Mouse (Mus musculus): ENCODE measurements around the gene Rph3al.

The Rph3al gene

DNA sequence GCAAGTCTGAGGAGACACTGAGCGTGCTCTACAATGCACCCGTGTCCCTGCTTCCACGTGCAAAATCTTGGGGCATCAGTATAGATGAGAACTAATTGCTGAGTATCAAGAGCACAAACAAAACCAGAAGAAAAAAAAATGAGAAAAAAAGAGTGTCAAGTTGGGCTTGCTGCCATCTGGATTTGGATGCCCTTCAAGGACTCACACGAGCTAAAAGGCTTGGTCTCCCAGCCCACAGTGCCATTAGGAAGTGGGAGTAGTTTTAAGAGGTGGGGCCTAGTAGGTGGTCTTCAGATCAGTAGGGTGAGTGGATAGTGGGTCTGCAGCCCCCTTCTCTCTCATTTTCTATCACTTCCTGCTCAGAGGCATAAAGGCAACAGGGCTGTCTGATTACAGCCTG is 75.8 kb downstream of the Rph3al start:
- no peak for DNase-seq (ENCODE audit: low read depth, low spot score)

DNA sequence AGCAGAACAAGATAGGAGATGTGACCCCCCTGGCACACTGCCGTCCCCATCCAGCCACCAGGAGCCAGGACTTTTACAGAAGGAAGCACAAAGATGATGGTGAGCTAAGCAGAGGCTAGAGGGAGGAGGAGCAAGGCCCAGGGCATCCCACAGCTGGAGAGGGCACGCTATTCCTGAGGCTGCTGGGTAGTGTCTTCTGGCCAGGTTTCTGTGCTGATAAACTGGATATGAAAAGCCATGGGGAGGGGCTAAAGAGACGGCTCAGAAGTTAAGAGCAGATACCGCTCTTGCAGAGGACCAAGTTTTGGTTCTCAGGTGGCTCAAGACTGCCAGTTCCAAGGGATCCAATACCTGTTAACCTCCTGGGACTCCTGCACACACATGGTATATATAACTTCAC is 76.6 kb downstream of the Rph3al start:
- no peak for DNase-seq (ENCODE audit: low read depth, low spot score)

DNA sequence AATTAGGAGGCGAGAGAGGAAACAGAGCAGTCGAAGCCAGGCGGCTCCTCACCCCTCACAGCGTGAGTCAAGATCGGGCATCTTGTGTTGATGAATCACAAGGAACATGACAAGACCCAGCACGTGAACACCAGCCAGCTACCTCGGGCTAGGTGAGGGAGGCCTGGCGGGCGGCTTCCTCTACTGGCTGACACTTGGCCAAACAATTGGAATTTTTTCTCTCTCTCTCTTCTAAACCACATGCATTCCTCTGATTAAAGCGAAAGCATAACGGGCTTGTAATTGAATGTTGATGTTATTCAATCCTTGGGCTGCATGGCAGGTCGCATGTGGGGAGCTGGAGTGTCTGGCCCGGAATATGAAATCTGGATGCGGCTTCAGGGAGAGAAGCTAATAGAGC is 77.0 kb downstream of the Rph3al start:
- no peak for DNase-seq (ENCODE audit: low read depth, low spot score)

DNA sequence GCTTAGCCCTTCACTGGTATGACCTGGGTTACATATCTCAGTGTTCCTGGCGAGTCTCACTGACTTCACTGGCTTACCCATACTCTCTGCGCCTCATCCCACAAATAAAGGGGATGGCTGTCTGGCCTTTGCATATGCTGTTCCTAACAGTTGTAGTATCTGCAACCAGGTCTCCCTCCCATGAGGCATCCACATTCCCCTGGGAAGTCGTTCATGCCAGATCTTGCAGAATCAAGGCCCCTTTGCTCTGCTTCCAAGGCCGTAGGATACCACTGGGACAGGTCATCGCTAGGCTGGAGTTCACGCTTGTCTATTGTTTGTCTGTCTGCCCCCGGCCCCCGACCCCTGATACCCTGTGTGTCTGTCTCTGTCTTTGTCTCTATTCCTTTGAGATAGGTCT is 78.8 kb downstream of the Rph3al start:
- DNase-seq (ENCODE audit: low read depth, low spot score), result no peak

DNA sequence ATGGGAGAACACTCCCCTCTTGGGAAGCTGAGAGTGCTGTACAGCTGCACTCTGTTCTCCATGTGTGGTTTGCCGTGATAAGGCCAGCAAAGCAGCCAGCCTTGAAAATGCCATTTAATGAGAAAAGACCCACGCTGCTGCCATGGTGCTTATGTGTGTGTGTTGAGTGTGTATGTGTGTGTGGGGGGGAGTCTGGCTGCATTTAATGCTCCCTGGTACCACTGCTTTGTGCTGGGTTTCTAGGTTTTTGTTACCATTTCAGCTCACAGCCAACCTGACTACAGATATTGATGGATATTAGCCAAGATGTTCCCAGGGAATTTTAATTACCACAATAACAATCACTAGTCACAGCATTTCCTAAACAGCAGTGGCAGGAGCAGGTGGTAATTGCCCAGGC is 79.3 kb downstream of the Rph3al start:
- no peak for DNase-seq (ENCODE audit: low read depth, low spot score)

DNA sequence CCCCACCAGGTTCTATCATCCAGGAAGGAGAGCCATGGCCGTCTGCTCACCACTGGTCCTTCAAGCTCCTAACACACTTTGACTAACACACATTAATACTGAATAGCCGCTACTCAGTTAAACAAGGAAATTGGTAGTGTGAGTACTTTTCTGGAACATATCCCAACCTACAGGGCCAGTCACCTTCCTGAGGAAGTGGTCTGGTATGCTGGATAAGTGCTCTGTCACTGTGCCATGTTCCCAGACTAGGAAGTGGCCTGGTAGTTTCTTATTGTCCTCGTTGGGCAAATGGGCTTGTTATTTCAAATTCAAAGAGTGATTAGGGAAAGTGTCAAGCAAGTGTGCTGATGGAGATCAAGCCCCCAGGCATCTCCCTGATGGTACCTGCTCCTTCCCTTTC is 80.4 kb downstream of the Rph3al start:
- no peak for DNase-seq (ENCODE audit: low read depth, low spot score)

DNA sequence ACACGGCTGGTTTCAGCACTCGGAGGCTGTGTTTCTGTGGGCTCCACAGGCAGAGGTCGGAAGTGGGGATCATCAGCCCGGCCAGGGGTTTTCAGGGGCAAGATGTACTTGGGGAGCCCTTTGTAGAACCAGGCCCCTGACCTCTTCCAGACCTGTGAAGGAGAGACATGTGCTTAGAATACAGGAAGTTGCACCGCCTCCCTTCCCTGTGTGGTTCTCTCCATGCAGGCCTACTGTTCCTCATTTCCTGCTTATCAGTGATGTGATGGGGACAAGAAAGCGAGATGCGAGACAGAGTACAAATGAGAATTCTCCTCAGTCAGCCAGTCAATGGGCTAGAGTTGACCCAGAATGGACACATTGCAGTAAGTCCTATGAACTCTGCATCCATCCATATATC is 83.9 kb downstream of the Rph3al start:
- DNase-seq (ENCODE audit: low read depth, low spot score), result no peak

DNA sequence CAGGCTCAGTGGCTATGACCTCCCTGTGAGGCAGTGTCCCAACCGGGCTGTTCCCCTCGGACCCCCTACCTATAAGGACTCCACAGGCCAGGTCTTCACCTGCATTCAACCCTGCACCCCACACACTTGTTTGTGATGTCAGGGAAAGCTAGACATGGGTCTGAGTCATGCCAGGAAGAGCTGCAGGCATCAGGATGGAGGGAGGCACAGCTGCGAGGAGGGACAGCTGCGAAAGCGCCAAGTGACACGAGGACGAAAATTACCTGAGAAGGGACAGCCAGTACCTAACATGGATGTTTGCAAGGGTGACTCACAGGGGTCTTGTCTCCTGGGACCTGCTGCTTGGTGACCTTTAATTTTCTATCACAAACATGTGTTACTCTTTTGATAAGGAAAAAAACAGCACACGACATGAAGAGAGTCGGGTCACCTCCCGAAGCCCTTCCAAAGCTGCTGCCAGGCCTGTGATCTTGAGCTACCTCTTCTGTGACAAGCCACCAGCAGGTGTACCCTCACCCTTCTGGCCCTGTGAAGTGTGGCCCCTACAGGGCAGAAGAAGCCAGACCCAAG is 85.1 kb downstream of the Rph3al start:
- DNase-seq (ENCODE audit: low read depth, low spot score), result no peak

DNA sequence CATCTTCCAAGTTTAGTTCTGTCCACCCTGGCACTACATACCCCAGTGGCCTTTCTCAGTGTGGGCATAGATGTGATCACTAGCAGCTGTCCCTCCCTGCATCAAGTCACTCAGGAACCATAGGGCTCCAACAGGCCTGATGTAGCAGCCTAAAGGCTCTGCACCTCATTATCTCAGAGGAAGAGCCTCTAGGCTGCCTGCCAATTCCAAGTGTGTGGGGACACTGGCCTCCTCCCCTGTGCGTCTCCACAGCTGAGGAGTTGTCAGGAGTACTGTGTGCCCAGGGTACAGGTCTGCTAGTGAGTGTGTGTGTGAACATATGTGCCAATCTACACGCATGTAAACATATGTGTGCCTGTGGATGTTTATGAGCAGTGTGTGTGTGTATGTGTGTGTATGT is 85.7 kb downstream of the Rph3al start:
- DNase-seq (ENCODE audit: low read depth, low spot score), result no peak

DNA sequence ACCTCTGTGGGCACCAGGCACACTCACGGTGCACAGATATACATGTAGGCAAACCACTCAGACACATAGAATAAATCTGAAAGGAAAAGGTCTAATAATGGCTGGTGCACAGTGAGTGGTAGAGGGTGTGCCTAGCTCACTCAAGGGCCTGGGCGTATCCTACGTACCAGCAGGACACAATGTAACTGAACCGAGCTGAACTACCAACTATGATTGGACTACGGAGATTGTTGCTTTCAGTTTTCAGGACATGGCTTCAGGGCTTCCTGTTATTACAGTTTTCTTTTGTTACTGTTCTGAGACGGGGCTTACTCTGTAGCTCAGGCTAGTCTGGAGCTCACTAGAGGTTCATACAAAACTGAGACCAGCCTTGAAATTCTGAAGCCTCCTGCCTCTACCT is 88.7 kb downstream of the Rph3al start:
- DNase-seq (ENCODE audit: low read depth, low spot score), result no peak

DNA sequence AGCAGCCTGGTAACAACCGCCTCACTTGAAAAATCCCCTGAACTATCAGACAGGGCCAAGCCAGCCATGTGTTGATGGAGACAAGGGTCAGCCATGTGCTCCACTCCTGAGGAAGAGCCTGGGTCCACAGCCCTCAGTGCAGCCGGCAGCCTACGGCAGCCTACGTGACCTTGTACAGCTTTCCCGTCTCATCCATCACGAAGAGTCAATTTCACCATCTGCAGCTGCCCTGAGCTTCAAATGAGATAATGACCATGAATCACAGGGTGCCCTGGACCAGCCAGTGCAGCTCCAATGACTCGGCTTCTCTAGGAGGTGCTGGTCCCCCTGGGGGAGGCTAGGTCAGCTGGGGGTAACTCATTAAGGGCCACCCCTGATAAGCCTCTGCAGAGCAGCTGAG is 91.6 kb downstream of the Rph3al start:
- DNase-seq (ENCODE audit: low read depth, low spot score), result no peak

DNA sequence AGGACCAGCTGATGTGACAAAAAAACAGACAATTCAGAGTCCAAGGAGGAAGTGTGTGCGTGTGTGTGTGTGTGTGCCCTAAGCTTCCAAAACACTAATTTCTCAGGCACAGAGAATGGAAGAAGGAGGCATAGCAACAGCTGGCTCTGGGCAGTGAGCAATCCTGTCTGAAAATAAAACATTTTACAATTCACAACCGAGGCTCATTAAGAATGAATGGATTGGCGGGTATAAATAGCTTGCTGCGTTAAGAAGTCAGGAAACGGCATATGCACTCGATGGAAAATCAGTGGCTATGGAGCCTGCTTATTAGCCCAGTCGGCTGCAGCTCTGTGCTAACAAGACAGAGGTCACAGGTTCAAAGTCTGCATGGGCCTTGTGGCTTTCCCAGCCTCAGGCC is 92.6 kb downstream of the Rph3al start:
- DNase-seq (ENCODE audit: low read depth, low spot score), result no peak

DNA sequence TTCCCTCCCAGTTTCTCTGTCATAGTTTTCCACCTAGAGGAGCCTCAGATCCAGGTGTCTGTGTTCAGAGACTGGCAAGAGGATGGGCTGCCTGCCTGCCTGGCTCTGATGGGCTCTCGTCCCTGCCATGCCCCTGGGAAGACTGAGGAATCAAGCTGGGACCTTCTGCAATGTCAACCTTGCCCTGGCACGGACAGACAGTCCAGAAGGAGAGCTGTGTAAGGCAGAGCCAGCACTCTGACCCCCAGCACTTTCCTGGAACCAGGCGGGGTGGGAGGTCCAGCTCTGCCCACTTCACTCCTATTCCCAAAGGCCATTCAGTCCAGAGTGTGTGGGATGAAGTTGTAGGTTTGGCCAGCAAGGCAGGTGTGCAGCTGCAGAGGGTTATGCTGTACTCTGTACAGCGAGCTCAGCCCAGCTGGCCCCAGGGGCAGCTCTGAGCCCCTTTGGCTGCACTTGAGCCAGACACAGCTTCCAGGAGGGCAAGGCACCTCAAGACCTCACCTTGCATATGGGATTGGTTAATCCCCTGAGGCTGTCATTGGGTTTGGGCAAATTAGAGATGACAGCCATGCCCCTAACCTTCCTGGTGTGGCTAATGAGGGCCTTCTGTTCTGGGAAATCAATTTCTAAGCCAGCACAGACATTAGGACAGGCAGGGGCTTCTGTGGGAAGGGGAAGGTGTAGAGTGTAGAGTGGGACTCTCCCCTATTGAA is 95.2 kb downstream of the Rph3al start:
- DNase-seq (ENCODE audit: low read depth, low spot score), result no peak

DNA sequence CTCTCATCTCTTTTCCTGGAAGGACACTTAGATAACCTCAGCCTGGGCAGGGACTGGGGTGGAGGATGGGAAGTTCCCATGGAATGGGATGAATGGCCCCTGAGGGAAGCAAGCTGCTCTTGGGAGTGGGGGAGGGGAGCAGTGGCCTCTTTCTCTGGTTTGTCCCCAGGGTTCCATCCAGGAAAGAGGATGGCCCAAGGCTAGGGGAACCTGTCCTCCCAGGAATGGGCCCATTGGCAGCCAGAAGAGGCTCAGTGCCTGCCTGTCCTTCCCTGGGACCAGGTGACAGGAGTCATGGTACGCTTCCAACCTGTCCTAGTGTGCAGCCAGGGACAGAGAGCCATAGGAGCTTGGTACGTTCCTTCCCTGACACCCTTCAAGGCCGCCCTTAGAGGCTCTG is 96.7 kb downstream of the Rph3al start:
- DNase-seq (ENCODE audit: low read depth, low spot score), result no peak

DNA sequence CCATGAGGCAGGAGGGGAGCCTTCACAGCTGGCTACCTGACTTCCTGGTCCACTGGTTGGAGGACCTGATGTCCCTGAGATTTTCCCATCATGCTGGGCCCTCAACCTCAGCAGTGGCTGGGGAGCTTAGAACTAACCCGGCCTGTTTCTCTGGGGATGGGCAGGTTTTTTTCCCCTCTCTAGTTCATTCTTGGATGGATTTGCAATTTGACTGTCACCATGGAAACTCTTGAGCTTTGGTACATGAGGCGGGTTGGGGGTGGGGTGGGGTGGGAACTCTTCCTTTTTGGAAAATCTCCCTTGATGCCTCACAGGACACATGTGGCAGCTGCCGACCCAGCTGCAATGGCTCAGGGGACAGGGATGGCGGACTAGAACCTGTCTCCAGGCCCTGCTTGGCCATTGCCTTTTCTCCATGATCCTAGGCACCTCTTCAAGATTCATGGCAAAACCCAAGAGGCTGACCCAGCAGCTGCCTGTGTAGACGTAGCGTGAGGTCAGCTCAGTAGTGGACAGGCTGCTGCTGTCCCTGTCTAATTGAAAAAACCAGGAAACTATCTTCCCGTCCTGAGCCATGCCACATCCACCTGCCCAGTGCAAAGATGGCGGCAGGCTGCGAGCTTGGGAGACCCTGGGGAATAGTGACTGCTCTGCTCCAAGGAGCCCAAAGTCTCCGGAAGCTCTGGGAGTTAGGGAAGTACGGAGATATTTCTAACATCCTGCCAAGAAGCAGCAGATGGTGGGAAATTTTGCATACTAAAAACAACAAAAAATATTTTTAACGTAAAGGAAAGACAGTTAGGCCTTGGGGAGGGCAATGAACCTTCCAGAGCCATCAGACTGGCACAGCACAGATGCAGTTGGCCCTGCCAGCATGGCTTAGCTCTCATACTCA is 98.4 kb downstream of the Rph3al start:
- no peak for DNase-seq (ENCODE audit: low read depth, low spot score)

DNA sequence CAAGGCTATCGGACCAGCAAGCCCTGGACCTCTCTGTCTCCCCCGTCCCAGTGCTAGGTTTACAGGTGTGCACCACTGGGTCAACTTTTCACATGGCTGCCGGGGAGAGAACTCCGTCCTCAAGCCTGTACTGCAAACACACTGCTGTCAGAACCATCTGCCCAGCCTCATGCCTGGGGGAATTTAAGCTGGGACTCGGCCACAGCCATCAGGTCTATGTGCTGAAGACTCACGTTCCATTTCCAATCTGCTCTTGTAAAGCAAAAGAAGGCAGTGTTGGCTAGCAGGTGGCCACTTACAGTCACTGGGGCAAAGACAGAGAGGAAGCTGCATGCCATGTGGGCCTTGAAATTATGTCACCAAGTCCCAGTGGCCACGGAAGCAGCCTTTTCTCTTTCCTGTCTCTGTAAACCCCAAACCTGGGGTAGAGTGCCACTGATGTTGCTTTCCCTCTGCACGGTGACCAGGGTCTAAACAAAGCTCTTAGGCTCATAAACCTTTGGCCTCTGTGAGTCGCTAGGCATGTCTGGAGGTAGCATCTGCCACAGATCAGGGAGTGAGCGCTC is 99.3 kb downstream of the Rph3al start:
- DNase-seq (ENCODE audit: low read depth, low spot score), result no peak

DNA sequence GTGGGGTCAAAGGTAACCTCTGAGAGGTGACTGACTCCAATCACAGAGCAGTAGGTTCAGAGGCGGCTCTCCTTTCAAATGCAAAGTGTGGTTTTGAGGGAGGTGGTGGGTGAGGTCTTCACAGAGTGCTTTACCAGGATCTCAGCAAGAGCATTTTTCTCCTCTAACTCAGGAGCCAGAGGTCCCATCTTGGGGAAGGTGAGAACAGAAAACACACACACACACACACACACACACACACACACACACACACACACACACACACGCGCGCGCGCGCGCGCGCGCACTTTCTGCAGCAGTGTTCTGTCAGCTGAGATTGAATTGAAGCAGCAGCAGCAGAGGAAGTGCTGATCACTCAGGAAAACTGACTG is 102.0 kb downstream of the Rph3al start:
- no peak for DNase-seq (ENCODE audit: low read depth, low spot score)

DNA sequence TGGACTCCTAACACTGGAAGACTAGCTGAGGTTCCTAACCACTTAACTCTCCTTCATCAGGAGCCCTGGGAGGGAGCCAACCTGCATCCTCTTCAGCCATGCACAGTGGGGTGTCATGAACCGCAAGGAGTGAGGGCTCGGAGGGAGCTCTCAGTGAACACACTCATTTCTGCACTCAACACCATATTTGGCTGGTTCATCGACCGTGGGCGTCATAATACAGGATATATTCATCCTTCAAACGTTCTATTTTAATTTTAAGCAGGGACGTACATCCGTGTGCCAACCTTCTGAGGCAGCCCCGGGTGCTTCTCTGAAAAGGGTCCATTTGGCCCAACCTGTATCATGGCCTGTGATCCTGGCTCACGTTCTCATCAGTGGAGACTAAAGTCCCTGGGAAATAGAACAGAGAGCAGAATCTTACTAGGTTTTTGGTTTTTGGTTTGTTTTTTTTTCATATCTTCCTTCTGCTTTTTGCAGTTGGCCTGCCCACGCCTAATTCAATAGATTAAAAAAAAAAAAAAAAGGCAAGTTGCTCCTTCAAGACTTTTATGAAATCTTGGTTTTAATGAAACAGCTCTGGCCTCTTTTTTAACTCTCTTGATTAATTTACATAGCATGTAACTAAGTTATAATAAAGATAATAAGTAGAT is 102.5 kb downstream of the Rph3al start:
- DNase-seq (ENCODE audit: low read depth, low spot score), result no peak

DNA sequence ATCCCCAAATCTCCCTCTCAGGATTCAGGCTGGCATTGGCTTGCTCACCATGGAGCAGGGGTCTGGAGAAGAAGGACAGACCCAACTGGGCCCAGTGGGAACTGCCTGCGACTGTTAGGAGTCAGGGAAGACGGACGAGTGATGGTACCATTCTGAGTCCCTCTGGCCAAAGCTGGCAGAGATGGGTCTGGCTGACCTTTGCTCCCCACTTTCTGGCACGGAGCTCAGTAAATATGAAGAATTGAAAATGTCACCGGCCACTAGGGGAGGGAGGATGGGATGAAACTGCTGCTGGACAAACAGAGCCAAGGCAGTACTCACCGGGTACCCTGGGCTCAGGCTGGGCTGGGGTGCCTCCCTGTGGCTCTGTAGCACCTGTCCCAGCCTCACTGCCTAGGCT is 105.1 kb downstream of the Rph3al start:
- no peak for DNase-seq (ENCODE audit: low read depth, low spot score)

DNA sequence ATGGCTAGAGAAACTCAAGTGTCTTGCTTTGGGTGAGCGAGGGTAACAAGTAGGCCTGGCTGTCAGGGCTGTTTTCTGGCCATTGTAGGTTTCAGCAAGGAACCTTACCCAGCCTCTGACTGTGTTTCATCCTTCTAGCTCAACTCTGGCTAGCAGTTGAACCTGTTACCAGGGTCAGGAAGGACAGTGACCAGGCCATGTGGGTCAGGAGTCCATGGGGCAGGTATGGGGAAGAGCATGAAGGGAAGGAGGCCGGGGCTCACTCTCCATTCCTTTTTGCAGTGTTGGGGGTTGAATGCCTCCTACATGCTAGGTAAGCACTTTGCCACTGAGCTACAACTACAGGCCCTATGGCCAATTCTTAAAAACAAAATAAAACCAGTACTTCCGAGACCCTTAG is 107.8 kb downstream of the Rph3al start:
- DNase-seq (ENCODE audit: low read depth, low spot score), result no peak

DNA sequence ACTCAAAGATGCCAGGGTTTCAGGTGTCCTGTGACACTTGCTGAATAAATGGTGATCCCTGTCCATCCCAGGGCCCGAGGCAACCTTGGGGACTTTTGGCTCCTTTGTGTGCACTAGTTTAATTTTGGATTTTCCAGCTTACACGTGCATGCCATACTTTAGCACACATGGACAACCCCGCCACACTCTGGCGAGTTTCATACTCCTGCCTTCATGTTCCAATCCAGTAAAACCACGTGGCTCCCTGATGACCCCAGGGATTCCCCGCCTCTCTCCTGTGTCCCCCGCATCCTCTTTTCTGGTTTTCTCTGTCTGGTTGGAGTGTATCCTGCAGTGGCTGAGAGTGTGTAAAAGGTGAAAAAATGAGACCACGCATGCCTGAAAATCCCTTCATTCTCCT is 110.8 kb downstream of the Rph3al start:
- DNase-seq (ENCODE audit: low read depth, low spot score), result peak; percentile 14

DNA sequence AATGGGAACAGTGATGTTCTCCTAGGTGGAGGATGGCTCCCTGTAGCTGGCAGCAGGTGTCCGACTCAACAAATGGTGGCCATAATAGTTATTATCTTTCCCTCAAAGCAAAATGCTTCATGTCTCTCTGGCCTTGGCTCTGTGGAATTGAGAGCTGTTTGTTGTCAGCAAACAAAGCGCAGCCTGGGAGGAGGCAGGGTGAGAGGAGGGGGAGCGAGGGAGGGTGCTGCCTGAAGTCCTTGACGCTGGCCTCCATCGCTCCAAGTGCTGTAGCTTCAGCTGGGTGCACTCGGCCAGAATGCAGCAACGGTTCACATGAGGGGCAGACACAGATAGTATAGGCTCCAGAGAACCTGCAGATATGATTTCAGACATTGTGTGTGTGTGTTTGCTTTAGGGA is 114.7 kb downstream of the Rph3al start:
- no peak for DNase-seq (ENCODE audit: low read depth, low spot score)

All from A20 (cell line).